Mouse (Mus musculus) heart, adult 2 months (tissue): Measurements from ENCODE around the gene Ubc. TPM values are rescaled to one million over a fixed set of nuclear protein-coding genes. Genes with fewer than 3 reads are reported as not detected.
"Not testable (repeated sequence)": the region's sequence is repeated elsewhere in the genome, so short reads cannot be mapped to it uniquely, and the experiment has no call there.

Source experiments
- DNase-seq, 2 experiments: peaks; one replicate each; pipeline ENCODE4 v3.0.0; 2021
- H3K27ac ChIP-seq: fragments of 200-600 bp; 2 replicates; pipeline ENCODE4 v1.8.1; 2022
- H3K27me3 ChIP-seq: fragments of 200-500 bp; 2 replicates; pipeline ENCODE4 v1.6.1; 2012; ENCODE audit warnings: mild to moderate bottlenecking, low read length, inconsistent platforms, mixed read lengths; ENCODE audit not compliant: control insufficient read depth, insufficient read depth
- H3K36me3 ChIP-seq: fragments of 200-500 bp; 2 replicates; pipeline ENCODE4 v1.6.1; 2012; ENCODE audit warnings: low read length, inconsistent platforms; ENCODE audit not compliant: control insufficient read depth, insufficient read depth
- H3K4me1 ChIP-seq: fragments of 200-500 bp; 2 replicates; pipeline ENCODE4 v1.6.1; 2011; ENCODE audit warnings: low read length; ENCODE audit not compliant: control insufficient read depth, insufficient read depth
- H3K4me3 ChIP-seq: fragments of 200-600 bp; 2 replicates; pipeline ENCODE4 v1.8.1; 2022
- H3K79me2 ChIP-seq: fragments of 200-500 bp; replicated peaks from 2 replicates; pipeline ENCODE4 v1.6.1; 2012; ENCODE audit warnings: mild to moderate bottlenecking, inconsistent platforms, low read length, moderate library complexity, mixed read lengths; ENCODE audit not compliant: control insufficient read depth, insufficient read depth
- H3K9ac ChIP-seq: fragments of 200-500 bp; 2 replicates; pipeline ENCODE4 v1.6.1; 2012; ENCODE audit warnings: low read depth, mild to moderate bottlenecking, control low read depth, inconsistent platforms, low read length, mixed read lengths
- CTCF ChIP-seq: fragments of 200-600 bp; IDR thresholded peaks from 2 replicates; pipeline ENCODE4 v1.8.1; 2022; ENCODE audit warnings: antibody characterized with exemption, mild to moderate bottlenecking, moderate library complexity
- EP300 ChIP-seq: fragments of 200-500 bp; IDR thresholded peaks from 2 replicates; pipeline ENCODE4 v1.6.1; 2011; ENCODE audit warnings: low read depth, low read length, control low read depth; ENCODE audit not compliant: insufficient read depth
- POLR2A ChIP-seq: fragments of 200-500 bp; IDR thresholded peaks from 2 replicates; pipeline ENCODE4 v1.6.1; 2011; ENCODE audit warnings: mild to moderate bottlenecking, low read depth, low read length, control low read depth; ENCODE audit not compliant: insufficient read depth
- WGBS: fragments of 180-500 bp; shearing (Covaris S2); methylation state at CpG from one replicate; pipeline ENCODE4 v1.1.7; 2018; 5-methylcytosine and 5-hydroxymethylcytosine counted together
- intact Hi-C: fragments of 180-260 bp; cut with DNase I; formaldehyde crosslinking; loops from one replicate; pipeline ENCODE4 v1.15.1; 2025
- long read RNA-seq: library from polyadenylated mRNA; stranded (forward); transcript quantifications from one replicate; pipeline ENCODE4 v2.0.0, GENCODE M21; 2021
- polyA plus RNA-seq: library from polyadenylated mRNA; depleted of rRNA; stranded (reverse); fragments of >200 nt; gene quantifications from 2 replicates; pipeline ENCODE4 v1.2.3, GENCODE M21; 2012; rRNA removed
- total RNA-seq, 2 experiments: library from RNA; stranded (reverse); gene quantifications; 2 replicates each; pipeline ENCODE4 v1.2.3; 2021

The Ubc gene
- total RNA-seq (1,000 to 10,000 TPM in 1 of 2 experiments, 100 to 1,000 TPM in 1; 894 to 1,473 TPM), polyA plus RNA-seq (664 and 1,033 TPM in 2 replicates)
- long read RNA-seq, transcript Ubc-202 (2 exons, 2,618 nt), result major isoform, 196 of 475 reads
- long read RNA-seq, partial matches to known transcripts, result 211 of 475 reads
- long read RNA-seq, other reads (novel, unspliced or antisense), result 64 of 475 reads

DNA sequence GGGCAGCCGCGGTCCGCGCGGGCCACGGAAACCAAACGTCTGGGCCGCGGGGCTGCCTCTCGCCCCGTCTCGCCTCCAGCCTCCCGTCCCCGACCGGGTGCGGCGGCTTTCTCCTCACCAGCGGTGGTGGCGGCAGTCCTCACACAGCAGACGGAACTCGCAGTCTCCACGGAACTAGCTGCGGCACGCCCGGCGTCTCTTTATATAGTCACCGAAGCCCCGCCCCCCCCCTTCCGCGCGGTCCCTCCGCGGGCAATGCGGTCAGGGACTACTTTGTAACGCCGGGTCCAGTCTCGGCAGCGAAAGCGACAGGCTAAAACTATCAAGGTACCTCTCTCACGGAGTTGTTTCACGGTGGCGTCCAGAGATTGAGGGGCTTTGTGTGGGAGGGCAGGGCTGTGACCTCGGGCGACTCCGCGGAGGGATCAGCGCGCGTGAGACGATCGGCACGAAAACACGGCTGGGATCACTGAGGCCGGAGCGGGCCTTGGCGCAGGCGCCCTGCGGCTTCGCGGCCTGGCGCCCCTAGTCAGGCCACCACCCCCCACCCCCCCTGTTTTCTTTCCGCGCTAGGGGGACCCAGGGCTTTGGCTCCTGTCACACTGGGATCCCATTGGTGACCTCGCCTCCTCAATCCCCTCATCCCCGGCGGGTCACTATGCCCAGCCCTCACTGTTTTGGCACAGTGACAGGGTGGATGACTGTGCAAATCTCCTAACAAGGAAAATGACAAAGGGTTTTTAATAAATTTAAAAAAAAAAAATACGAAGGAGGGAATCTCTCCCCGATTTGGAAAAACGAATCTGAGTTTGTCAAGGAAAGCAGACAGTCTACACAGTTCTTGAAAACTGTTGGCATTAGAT, at the start of gene Ubc:
TSS of gene Ubc (minus strand) at position 624 of the 863 bp plus-strand sequence.
- Histone ChIP-seq H3K36me3 (peaks cover 26% of the 10 kb centered on the region), H3K27ac (peak within 1 kb of the TSS; percentile 99), H3K4me1 (peaks cover 15% of the 10 kb centered on the region), H3K4me3 (peak within 1 kb of the TSS; percentile 86), H3K79me2 (peaks cover 8% of the 10 kb centered on the region; the same call in 1 of the 2 replicates), H3K9ac (peak within 1 kb of the TSS; percentile 99), H3K27me3 (no peaks in the 10 kb centered on the region)
- intact Hi-C loops, result loop anchor here (2.0 kb wide), 1 partner anchor 15 kb away; no protein-coding TSS in a partner anchor
- no peak for TF ChIP-seq CTCF
- peak; percentile 98 for TF ChIP-seq POLR2A
- peak; percentile 57; the same call in 1 of the 2 replicates for TF ChIP-seq EP300
- WGBS, result under 1% methylated on average over 69 of the region's 69 CpGs
- DNase-seq, result peak; percentile 92 to 93

DNA sequence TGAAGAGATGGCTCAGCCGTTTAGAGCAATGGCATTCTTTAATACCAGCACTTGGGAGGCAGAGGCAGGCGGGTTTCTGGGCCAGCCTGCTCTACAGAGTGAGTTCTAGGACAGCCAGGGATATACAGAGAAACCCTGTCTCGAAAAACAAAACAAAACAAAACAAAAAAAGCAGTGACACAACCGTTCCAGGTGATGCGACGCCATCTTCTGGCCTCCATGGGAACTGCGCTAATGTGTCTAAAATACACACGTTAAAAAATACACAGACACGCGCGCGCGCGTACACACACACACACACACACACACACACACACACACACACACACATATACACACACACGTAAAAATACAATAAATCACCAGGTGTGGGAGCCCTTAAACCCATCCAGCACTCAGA, 44.3 kb upstream of the Ubc start:
- WGBS, result 58% methylated on average over 15 of the region's 15 CpGs
- not testable (repeated sequence) for H3K79me2 ChIP-seq, H3K36me3 ChIP-seq, DNase-seq, H3K9ac ChIP-seq, H3K27ac ChIP-seq, H3K4me1 ChIP-seq, H3K27me3 ChIP-seq
- intact Hi-C loops, result loop anchor here (5.0 kb wide), 1 partner anchor 43 kb away; the partner anchor contains the start of gene Aacs
- TF ChIP-seq CTCF, result peak; percentile 31
- H3K4me3 ChIP-seq, result peak overlapping the region; percentile 67; the same call in 1 of the 2 replicates

DNA sequence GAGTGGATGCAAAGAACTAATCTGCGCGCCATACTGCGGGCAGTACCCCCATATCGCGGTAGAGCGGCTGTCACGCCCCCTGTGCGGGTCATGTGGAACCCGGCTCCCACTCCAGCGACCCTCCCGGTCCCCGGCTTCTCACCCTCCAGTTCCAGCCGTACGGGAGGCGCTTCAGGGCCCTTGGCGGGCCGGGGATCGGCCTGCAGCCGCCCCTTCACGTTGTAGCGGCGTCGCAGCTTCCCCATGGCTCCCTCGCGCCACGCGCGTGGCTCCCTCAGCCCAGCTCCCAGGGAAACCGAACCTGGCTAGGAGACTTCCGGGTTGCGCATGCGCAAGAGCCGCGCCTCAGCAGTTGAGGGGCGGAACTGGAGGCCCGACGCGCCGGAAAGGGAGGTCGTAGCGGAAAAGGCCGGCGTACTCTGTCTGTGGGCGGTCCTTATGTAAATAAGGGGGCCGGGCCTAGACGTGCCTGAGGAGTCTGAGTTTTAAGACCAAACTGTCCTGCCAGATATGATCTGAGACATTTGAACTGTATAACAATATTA, 43.9 kb upstream of the Ubc start, which contains the start of gene Dhx37:
TSS of gene Dhx37 (minus strand) at position 329 of the 545 bp plus-strand sequence.
- H3K9ac ChIP-seq, result peak within 1 kb of the TSS; percentile 81
- H3K79me2 ChIP-seq, result no peaks in the 10 kb centered on the region
- H3K36me3 ChIP-seq, result no peaks in the 10 kb centered on the region
- no peaks in the 10 kb centered on the region for H3K27me3 ChIP-seq
- H3K27ac ChIP-seq, result peak within 1 kb of the TSS; percentile 81
- H3K4me3 ChIP-seq, result peak within 1 kb of the TSS; percentile 67
- peaks cover 4% of the 10 kb centered on the region for H3K4me1 ChIP-seq
- WGBS, result under 1% methylated on average over 46 of the region's 46 CpGs
- intact Hi-C loops, result loop anchor here (5.0 kb wide), 1 partner anchor 43 kb away; the partner anchor contains the start of gene Aacs
- TF ChIP-seq CTCF, result no peak
- TF ChIP-seq POLR2A, result peak; percentile 70
- TF ChIP-seq EP300, result no peak
- peak; percentile 91 to 94 for DNase-seq

DNA sequence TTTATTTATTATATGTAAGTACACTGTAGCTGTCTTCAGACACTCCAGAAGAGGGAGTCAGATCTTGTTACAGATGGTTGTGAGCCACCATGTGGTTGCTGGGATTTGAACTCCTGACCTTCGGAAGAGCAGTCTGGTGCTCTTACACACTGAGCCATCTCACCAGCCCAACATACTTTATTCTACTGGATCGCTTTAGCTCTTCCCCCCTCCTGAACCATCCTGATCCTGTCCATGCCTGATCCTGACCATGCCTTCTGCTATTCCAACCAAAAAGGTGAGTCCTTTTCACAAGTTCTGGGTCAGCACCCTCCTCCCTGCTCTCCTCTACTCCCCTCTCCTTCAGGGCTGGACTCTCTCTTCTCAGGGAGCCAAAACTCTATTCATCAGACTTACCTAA, 42.3 kb upstream of the Ubc start:
- not testable (repeated sequence) for H3K4me1 ChIP-seq, H3K4me3 ChIP-seq, H3K9ac ChIP-seq, H3K36me3 ChIP-seq, H3K79me2 ChIP-seq, DNase-seq, H3K27ac ChIP-seq, H3K27me3 ChIP-seq
- 93% methylated on average over 2 of the region's 2 CpGs for WGBS
- intact Hi-C loops, result loop anchor here (5.0 kb wide), 1 partner anchor 45 kb away; the partner anchor contains the start of gene Aacs

DNA sequence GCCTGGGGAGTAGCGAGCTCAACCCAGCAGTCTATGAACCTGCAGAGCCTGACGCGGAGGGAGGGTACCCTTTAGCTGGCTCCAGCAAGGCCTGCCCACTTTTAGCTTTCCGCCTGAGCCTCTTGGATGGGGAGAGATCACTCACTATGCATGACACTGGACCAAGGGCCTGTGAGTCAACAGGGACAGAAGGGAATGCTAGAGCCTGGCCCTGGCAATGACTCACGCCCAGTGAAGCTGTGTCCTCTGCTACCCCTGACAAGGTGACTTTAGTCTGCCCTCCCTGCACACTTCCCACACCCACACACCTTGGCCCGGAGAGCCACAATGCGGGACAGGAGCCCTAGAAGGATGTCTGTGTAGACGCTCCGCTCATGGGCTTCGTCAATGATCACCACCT, 36.3 kb upstream of the Ubc start:
- 76% methylated on average over 10 of the region's 10 CpGs for WGBS
- H3K9ac ChIP-seq, result no peak overlapping the region

More for the DNA sequence above, 36.3 kb upstream of the Ubc start:
- Histone ChIP-seq H3K79me2 (no peaks in the 10 kb centered on the region), H3K27me3 (no peaks in the 10 kb centered on the region), H3K4me3 (no peak overlapping the region), H3K36me3 (no peaks in the 10 kb centered on the region), H3K4me1 (no peaks in the 10 kb centered on the region), H3K27ac (peak overlapping the region; percentile 54)
- intact Hi-C loops, result no loop called here
- no peak for DNase-seq
- no peak for TF ChIP-seq POLR2A
- no peak for TF ChIP-seq EP300
- no peak for TF ChIP-seq CTCF
